ENCODE assay signal across 22 mouse cellular contexts in the genomic region with DNA sequence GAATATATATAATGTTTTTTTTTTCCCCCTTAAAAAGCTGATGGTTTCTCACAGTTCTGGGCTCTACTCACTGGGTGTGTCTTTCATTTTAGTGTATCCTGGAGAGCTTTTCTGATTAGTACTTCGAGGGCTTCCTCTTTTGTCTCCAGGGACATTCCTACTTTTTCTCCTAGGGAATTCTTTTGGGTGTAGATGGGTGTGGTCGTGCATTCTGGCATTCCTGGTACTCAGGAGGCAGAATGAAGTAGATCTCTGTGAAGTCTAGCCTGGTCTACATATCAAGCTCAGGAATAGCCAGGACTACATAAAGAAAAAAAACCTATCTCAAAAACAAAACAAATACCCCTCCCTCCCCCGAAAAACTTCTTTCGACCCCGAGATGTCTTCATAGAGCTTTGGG.
"Had no signal": no experiment of that assay in that cellular context is flagged by ENCODE, and none has a peak within 500 bp of the region (broad histone marks: within the 10 kb centered on the region; RNA-seq: fewer than 3 reads in every experiment).

No protein-coding gene starts in this region.

- H3K4me2 ChIP-seq: limb, embryonic 13.5 days; liver, embryonic 12.5 days; liver, embryonic 15.5 days; lung, embryonic 15.5 days; midbrain, embryonic 11.5 days had no signal

- H3K27ac ChIP-seq: kidney, postnatal 0 days; layer of hippocampus, adult 2 months; limb, embryonic 10.5 days; limb, embryonic 13.5 days; liver, embryonic 12.5 days; liver, embryonic 15.5 days; lung, embryonic 15.5 days; stomach, postnatal 0 days had no signal

- H3K36me3 ChIP-seq: limb, embryonic 10.5 days; limb, embryonic 13.5 days; liver, embryonic 12.5 days; liver, embryonic 15.5 days; lung, embryonic 15.5 days had no signal

- H3K4me3 ChIP-seq: layer of hippocampus, adult 2 months; limb, embryonic 10.5 days; limb, embryonic 13.5 days; liver, embryonic 12.5 days; liver, embryonic 15.5 days; lung, embryonic 15.5 days had no signal

- ATAC-seq: liver, embryonic 12.5 days had no signal

- DNase-seq: kidney, postnatal 25 days; layer of hippocampus, adult 9-11 months; liver; lung, adult 18-20 months; lung, postnatal 10 days; lung, postnatal 36 days; midbrain, embryonic 14.5 days; right cerebral cortex, adult 18-20 months; right cerebral cortex, postnatal 14 days; right cerebral cortex, postnatal 4 days; thymus, adult 2 months; thymus, postnatal 14 days; thymus, postnatal 4 days had no signal

- H3K27me3 ChIP-seq: limb, embryonic 13.5 days; liver, embryonic 12.5 days; lung, embryonic 15.5 days had no signal

- H3K9me3 ChIP-seq: limb, embryonic 10.5 days; limb, embryonic 13.5 days; liver, embryonic 12.5 days; liver, embryonic 15.5 days; lung, embryonic 15.5 days had no signal

- H3K9ac ChIP-seq: limb, embryonic 13.5 days; liver, embryonic 12.5 days; liver, embryonic 15.5 days; lung, embryonic 15.5 days had no signal
